ENCODE assay signal across 25 mouse cellular contexts in the genomic region with DNA sequence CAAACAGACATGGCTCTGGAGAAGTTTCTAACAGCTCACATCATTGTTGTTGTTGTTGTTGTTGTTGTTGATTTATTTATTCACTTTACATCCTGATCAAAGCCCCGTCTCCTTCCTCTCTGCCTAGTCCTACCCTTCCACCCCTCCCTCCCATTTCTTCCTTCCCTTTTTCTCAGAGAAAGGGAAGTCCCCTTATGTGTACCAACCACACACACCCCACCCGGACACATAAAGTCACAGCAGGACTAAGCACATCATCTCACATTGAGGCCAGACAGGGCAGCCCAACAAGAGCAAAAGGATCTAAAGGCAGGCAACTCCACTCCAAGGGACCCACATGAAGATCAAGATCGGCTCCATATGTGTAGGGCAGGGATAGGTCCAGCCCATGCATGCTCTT.
A peak's percentile ranks its signal among the peaks of the same experiment; 100 is the strongest.
DNase-seq lines count a peak whose midpoint lies in the region; ATAC-seq lines count a peak whose summit lies in the region.
"Had no signal": no experiment of that assay in that cellular context is flagged by ENCODE, and none has a peak within 500 bp of the region (broad histone marks: within the 10 kb centered on the region; RNA-seq: fewer than 3 reads in every experiment).

No protein-coding gene starts in this region.

- no peak overlapping the region for H3K9ac ChIP-seq in limb, embryonic 11.5 days (ENCODE audit: low read length)
- H3K9ac ChIP-seq: embryonic facial prominence, embryonic 12.5 days; forebrain, embryonic 13.5 days; forebrain, embryonic 15.5 days had no signal

- H3K4me1 ChIP-seq in limb, embryonic 11.5 days (ENCODE audit: control insufficient read depth, insufficient read depth, low read length): no peaks in the 10 kb centered on the region
- H3K4me1 ChIP-seq in limb, embryonic 10.5 days: no peaks in the 10 kb centered on the region
- H3K4me1 ChIP-seq: embryonic facial prominence, embryonic 10.5 days; embryonic facial prominence, embryonic 12.5 days; forebrain, embryonic 13.5 days; forebrain, embryonic 15.5 days had no signal

- DNase-seq in limb, embryonic 11.5 days (ENCODE audit: low spot score): peak; percentile 10
- DNase-seq in limb, embryonic 10.5 days (ENCODE audit: low spot score): no peak
- DNase-seq in heart, adult 8-10 months (ENCODE audit: low spot score): no peak
- DNase-seq in frontal cortex, postnatal 10 days (ENCODE audit: low spot score in 2 of 2): no peak
- no peak for DNase-seq in urinary bladder, postnatal 36 days (ENCODE audit: low spot score in 2 of 2)
- DNase-seq: adrenal gland, adult 2 months; adrenal gland, postnatal 10 days; adrenal gland, postnatal 25 days; B cell, adult 2 months; cerebellum, adult 11 months; cerebellum, adult 18-20 months; cerebellum, adult 8-10 months; cerebellum, adult 9-11 months; cerebellum, postnatal 14 days; cerebellum, postnatal 36 days had no signal

- no peaks in the 10 kb centered on the region for H3K36me3 ChIP-seq in limb, embryonic 11.5 days (ENCODE audit: control insufficient read depth, insufficient read depth, low read length)
- no peaks in the 10 kb centered on the region for H3K36me3 ChIP-seq in limb, embryonic 10.5 days
- H3K36me3 ChIP-seq: embryonic facial prominence, embryonic 10.5 days; embryonic facial prominence, embryonic 12.5 days; forebrain, embryonic 15.5 days; G1E had no signal

- H3K4me3 ChIP-seq in limb, embryonic 11.5 days (ENCODE audit: low read depth, low read length): no peak overlapping the region
- H3K4me3 ChIP-seq in limb, embryonic 10.5 days: no peak overlapping the region
- H3K4me3 ChIP-seq: embryonic facial prominence, embryonic 10.5 days; embryonic facial prominence, embryonic 12.5 days; forebrain, embryonic 13.5 days; forebrain, embryonic 15.5 days had no signal

- no peak overlapping the region for H3K4me2 ChIP-seq in limb, embryonic 11.5 days (ENCODE audit: low read depth, severe bottlenecking)
- H3K4me2 ChIP-seq: embryonic facial prominence, embryonic 12.5 days; forebrain, embryonic 13.5 days; forebrain, embryonic 15.5 days had no signal

- 87% methylated on average over 3 of the region's 3 CpGs for WGBS in limb, embryonic 11.5 days
- 91% methylated on average over 3 of the region's 3 CpGs for WGBS in limb, embryonic 10.5 days

- no peaks in the 10 kb centered on the region for H3K9me3 ChIP-seq in limb, embryonic 11.5 days (ENCODE audit: control insufficient read depth, low read length)
- no peaks in the 10 kb centered on the region for H3K9me3 ChIP-seq in limb, embryonic 10.5 days (replicated peaks)
- H3K9me3 ChIP-seq: embryonic facial prominence, embryonic 10.5 days; embryonic facial prominence, embryonic 12.5 days; forebrain, embryonic 13.5 days; forebrain, embryonic 15.5 days; G1E had no signal

- no peak for ATAC-seq in limb, embryonic 11.5 days (ENCODE audit: insufficient number of reproducible peaks, low FRiP score, low TSS enrichment, low read depth)
- peak; percentile 82 for ATAC-seq in granulocyte monocyte progenitor cell, adult 5-6 weeks (replicated peaks; ENCODE audit: poor library complexity, severe bottlenecking)
- ATAC-seq in megakaryocyte progenitor cell, adult 5-6 weeks (replicated peaks; ENCODE audit: poor library complexity): peak; percentile 76
- ATAC-seq in neutrophil, adult 5-6 weeks (ENCODE audit: extremely low read depth, insufficient number of reproducible peaks, low FRiP score, poor library complexity, severe bottlenecking): 0 out of 2 replicates have a peak, but pooled peaks have one; percentile 16
- ATAC-seq: CD4-positive, CD25-positive, alpha-beta regulatory T cell, adult 4 months; forebrain, embryonic 13.5 days; forebrain, embryonic 15.5 days had no signal

- H3K27me3 ChIP-seq in limb, embryonic 11.5 days (ENCODE audit: control insufficient read depth, insufficient read depth, low read length): no peaks in the 10 kb centered on the region
- H3K27me3 ChIP-seq in limb, embryonic 10.5 days (ENCODE audit: low read depth, poor library complexity, severe bottlenecking): no peaks in the 10 kb centered on the region
- H3K27me3 ChIP-seq: CH12.LX; embryonic facial prominence, embryonic 12.5 days; forebrain, embryonic 13.5 days; forebrain, embryonic 15.5 days had no signal

- no peak overlapping the region for H3K27ac ChIP-seq in limb, embryonic 11.5 days (replicated peaks; ENCODE audit: low read depth, low read length)
- no peak overlapping the region for H3K27ac ChIP-seq in limb, embryonic 10.5 days
- H3K27ac ChIP-seq: embryonic facial prominence, embryonic 10.5 days; embryonic facial prominence, embryonic 12.5 days; forebrain, embryonic 13.5 days; forebrain, embryonic 15.5 days had no signal
